Mouse (Mus musculus): ENCODE results near the gene Chadl. TPM values are rescaled to one million over a fixed set of nuclear protein-coding genes. Genes with fewer than 3 reads are reported as not detected.
"Not testable (repeated sequence)": the region's sequence is repeated elsewhere in the genome, so short reads cannot be mapped to it uniquely, and the experiment has no call there.

Gene Chadl
- polyA plus RNA-seq, 1 experiment, result 14.8 TPM

DNA sequence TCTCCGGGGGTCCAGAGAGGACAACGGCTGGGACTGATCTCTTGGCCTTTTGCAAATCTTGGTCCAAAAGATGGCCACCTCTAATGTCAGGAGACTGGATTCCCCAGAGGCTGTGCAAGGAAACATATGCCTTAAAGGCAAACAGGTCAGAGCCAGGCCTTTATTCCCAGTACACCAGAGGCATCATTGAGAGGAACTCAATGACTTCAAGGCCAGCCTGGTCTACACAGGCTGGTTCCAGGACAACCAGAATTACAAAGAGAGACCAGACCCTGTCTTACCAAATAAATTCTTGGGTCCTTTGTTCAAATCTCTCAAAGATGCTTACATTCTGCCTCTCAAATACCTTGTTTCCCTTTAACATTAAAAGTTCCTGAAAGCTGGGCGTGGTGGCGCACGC, 25.3 kb upstream of the Chadl start:
- DNase-seq (ENCODE audit: low read depth), result no peak
- TF ChIP-seq POLR2A (IDR thresholded peaks at IDR 0.05; ENCODE audit: borderline replicate concordance, extremely low read depth, insufficient read depth, insufficient read length, poor library complexity, severe bottlenecking) (no peak), CTCF (IDR thresholded peaks at IDR 0.05; ENCODE audit: borderline replicate concordance, extremely low read depth, insufficient read depth, insufficient read length) (no peak)

DNA sequence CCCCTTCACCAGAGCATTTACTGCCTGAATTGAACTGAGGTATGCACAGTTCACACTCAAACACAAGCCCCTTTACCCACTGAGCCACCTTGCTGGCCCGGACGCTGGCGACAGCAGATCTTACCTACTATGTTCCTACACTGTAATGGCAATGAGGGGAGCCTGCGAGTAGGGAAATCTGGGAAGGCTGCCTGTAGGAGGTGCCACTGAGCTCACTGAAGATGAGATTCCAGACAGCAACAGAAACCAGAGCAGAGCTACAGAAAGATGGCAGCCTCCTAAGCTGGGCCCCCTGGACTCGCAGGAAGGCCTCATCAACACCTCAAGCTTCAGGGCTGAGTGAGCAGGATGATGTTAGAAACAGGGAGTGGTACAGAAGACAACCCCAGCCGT, 22.0 kb upstream of the Chadl start:
- TF ChIP-seq CTCF (IDR thresholded peaks at IDR 0.05; ENCODE audit: borderline replicate concordance, extremely low read depth, insufficient read depth, insufficient read length) (no peak), POLR2A (IDR thresholded peaks at IDR 0.05; ENCODE audit: borderline replicate concordance, extremely low read depth, insufficient read depth, insufficient read length, poor library complexity, severe bottlenecking) (no peak)

DNA sequence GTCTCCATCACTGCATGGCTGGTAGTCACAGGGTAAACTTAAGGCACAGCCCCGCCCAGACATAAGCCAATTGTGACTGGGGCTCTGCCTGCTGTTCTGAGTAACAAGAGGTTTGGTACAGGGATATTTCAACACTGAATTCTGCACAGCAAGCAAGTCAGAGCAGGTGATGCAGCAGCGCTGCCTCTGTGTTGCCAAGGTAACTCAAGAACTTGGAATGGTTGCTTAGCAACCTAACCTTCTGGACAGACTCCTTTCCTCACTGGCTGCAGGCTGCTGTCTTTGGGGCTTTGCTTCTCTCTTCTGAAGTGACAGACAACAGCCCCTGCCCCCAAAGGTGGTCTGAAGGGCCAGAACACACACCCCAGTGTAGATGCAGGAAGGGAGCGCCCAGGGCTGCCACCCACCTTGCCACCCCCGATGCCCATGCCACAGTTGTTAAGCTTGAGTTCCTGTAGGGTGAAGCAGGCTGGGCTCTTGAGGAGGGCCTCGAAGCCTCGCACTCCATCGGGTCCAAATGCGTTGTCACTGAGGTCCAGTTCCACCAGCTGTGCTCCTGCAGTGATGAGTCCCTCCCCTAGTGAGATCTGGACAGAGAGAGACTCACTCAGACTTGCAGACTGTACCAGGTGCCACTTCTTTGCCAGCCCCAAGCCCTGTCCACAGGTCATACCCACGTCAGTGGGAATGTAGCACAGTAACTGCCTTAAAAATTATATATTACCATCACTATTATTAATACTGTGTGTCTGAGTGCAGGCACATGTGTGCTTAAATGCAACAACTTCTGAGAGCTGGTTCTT, 21.4 kb upstream of the Chadl start:
- peak; percentile 88 for DNase-seq (ENCODE audit: low read depth)
- TF ChIP-seq CTCF (IDR thresholded peaks at IDR 0.05; ENCODE audit: borderline replicate concordance, extremely low read depth, insufficient read depth, insufficient read length) (no peak), POLR2A (IDR thresholded peaks at IDR 0.05; ENCODE audit: borderline replicate concordance, extremely low read depth, insufficient read depth, insufficient read length, poor library complexity, severe bottlenecking) (no peak)

More for the DNA sequence above, 22.0 kb upstream of the Chadl start:
- DNase-seq (ENCODE audit: low read depth), result no peak

DNA sequence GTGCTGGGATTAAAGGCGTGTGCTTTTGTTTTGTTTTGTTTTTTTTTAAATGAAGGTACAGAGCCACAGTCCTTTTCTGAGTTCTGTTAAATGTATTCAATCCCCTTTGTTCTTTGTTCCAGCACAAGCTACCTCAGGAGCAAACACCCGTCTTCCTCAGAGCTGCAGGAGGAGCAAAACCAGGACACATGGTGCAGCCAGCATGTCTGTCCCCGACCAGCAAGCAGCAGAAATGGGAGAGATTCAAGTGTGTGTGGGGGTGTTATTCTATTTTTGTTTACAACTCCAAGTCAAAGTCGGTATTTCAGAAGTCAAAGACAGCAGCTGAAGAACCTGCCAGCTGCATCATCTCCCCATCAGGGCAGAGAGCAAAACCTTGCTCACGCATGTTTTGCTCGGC, 16.7 kb upstream of the Chadl start:
- TF ChIP-seq CTCF (IDR thresholded peaks at IDR 0.05; ENCODE audit: borderline replicate concordance, extremely low read depth, insufficient read depth, insufficient read length) (no peak), POLR2A (IDR thresholded peaks at IDR 0.05; ENCODE audit: borderline replicate concordance, extremely low read depth, insufficient read depth, insufficient read length, poor library complexity, severe bottlenecking) (no peak)
- DNase-seq (ENCODE audit: low read depth), result no peak

DNA sequence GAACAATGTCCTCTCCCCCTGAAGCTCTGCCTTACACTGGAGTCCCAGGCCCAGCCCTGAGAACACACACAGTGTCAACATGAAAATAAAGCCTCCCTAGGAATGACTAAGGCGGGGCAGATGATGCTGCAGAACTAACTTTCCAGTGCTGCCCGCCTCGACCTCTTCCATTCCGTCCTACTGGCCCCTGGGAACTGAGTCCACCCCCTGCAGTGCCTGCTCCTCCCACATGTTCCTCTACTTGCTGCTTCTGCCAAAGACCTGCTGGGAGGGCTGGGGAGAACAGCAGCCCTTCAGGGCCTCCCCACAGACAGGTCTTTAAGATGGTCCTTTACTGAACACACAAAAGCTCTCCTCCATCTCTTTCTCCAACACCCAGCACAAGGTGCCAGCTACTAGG, 13.7 kb upstream of the Chadl start:
- no peak for TF ChIP-seq CTCF (IDR thresholded peaks at IDR 0.05; ENCODE audit: borderline replicate concordance, extremely low read depth, insufficient read depth, insufficient read length)
- no peak for TF ChIP-seq POLR2A (IDR thresholded peaks at IDR 0.05; ENCODE audit: borderline replicate concordance, extremely low read depth, insufficient read depth, insufficient read length, poor library complexity, severe bottlenecking)
- DNase-seq (ENCODE audit: low read depth), result no peak

DNA sequence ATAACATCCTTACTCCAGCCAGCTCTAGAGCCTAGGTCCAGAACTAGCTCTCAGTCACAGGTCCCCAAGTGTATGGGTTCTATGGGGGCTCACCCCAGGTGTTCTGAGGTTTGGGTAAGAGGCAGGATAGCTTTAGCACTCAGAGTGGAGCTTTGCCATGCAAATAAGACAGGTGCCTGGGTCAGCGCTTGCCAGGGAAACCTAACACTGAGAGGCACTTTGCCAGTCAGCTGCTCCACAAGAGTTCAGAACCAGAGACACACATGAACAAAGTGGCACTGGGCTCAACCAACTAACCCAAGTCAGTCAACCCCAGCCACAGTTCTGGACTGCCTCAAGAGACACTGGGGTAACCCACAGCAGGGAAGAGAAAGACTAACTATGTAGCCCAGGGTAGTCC, 12.6 kb upstream of the Chadl start:
- TF ChIP-seq CTCF (IDR thresholded peaks at IDR 0.05; ENCODE audit: borderline replicate concordance, extremely low read depth, insufficient read depth, insufficient read length) (no peak), POLR2A (IDR thresholded peaks at IDR 0.05; ENCODE audit: borderline replicate concordance, extremely low read depth, insufficient read depth, insufficient read length, poor library complexity, severe bottlenecking) (no peak)
- DNase-seq (ENCODE audit: low read depth), result no peak

DNA sequence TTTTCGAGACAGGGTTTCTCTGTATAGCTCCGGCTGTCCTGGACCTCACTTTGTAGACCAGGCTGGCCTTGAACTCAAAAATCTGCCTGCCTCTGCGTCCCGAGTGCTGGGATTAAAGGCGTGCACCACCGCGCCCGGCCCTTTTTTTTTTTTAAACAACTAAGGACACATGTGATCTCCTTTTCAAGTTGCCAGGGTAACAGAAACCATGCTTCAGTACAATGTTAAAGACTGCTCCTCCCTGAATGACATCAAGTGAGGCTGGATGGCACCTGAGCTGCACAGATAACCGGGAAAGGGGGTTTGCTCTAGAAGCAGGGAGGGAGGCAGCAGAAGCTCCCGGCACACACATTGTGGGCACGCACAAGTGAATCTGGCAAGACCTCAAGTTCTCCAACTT, 11.9 kb upstream of the Chadl start:
- no peak for DNase-seq (ENCODE audit: low read depth)
- TF ChIP-seq CTCF (IDR thresholded peaks at IDR 0.05; ENCODE audit: borderline replicate concordance, extremely low read depth, insufficient read depth, insufficient read length) (no peak), POLR2A (IDR thresholded peaks at IDR 0.05; ENCODE audit: borderline replicate concordance, extremely low read depth, insufficient read depth, insufficient read length, poor library complexity, severe bottlenecking) (no peak)

DNA sequence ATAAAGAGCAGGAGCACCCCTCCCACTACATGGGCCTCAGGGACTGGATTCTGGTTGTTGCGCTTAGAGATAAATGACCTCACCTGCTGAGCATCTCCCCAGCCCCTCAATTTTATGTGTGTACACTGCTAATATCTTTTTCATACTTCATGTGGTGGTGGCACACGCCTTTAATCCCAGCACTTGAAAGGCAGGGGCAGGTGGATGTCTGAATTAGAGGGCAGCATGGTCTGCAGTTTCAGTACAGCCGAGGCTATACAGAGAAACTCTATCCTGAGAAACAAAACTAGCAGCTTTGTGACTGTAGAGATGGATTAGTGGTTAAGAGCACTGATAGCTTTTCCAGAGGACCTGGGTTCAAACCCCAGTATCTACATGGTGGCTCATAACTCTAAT, 6.0 kb upstream of the Chadl start:
- no peak for TF ChIP-seq POLR2A (IDR thresholded peaks at IDR 0.05; ENCODE audit: borderline replicate concordance, extremely low read depth, insufficient read depth, insufficient read length, poor library complexity, severe bottlenecking)
- no peak for TF ChIP-seq CTCF (IDR thresholded peaks at IDR 0.05; ENCODE audit: borderline replicate concordance, extremely low read depth, insufficient read depth, insufficient read length)
- no peak for DNase-seq (ENCODE audit: low read depth)

DNA sequence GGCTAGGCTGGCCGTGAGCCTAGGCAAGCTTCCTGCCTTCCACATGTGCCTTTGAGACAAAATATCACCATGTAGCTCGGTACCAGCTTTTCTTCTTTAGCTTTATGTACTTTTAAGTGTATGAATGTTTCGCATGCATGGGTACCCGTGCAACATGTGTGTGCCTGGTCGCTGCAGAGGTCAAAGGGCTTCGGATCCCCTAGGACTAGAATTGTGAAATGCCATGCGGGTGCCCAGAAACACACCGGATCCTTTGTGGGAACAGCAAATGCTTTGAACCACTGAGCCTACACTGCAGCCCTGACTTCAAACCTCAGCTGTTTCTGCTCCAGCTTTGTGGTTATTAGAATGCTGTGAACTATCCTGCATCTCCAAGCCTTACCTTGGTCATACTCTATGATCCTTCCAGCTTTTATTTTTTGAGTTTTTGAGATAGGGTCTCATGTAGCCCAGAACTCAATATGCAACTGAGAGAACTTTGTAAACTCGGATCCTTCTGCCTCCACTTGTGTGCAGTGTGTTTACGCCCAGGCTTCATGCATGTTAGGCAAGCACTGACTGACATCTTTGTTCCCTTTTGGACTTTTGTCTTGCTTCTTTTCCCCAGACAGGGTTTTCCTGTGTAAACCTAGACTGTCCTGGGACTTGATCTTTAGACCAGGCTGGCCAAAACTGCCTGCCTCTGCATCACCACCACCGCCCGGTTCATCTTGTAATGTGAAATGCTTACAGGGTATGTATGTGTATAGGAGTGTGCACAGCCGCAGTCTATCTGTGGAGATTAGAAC, 5.4 kb upstream of the Chadl start:
- no peak for DNase-seq (ENCODE audit: low read depth)
- TF ChIP-seq CTCF (IDR thresholded peaks at IDR 0.05; ENCODE audit: borderline replicate concordance, extremely low read depth, insufficient read depth, insufficient read length) (no peak), POLR2A (IDR thresholded peaks at IDR 0.05; ENCODE audit: borderline replicate concordance, extremely low read depth, insufficient read depth, insufficient read length, poor library complexity, severe bottlenecking) (no peak)

DNA sequence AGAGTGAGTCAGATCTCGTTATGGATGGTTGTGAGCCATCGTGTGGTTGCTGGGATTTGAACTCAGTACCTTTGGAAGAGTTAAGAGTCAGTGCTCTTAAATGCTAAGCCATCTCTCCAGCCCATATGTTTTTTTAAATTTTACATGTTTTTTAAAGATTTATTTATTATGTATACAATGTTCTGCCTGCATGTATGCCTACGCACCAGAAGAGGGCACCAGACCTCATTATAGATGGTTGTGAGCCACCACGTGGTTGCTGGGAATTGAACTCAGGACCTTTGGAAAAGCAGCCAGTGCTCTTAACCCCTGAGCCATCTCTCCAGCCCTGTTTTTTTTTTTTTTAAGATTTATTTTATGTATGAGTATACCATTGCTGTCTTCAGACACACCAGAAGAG, 4.3 kb upstream of the Chadl start:
- DNase-seq (ENCODE audit: low read depth), result not testable (repeated sequence)

DNA sequence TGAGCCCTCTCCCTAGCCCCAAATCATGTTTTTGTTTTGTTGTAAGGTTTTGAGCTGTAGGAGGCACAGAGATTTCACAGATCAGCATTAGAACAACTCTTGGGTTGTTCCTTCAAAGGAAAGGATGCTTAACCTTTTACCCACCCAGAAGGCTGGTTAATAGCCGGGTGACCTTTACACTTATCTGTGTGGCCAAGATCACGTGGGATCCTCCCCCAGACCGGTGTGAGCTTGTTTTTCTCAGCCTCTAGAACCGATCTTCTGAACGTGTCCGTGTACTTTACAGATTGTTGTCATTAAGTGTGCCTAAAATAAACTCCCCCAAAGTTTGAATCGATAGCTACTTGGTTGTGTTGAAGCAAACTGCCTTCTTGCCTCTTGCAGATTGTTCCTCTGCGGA, 3.5 kb upstream of the Chadl start:
- TF ChIP-seq POLR2A (IDR thresholded peaks at IDR 0.05; ENCODE audit: borderline replicate concordance, extremely low read depth, insufficient read depth, insufficient read length, poor library complexity, severe bottlenecking) (no peak), CTCF (IDR thresholded peaks at IDR 0.05; ENCODE audit: borderline replicate concordance, extremely low read depth, insufficient read depth, insufficient read length) (no peak)
- DNase-seq (ENCODE audit: low read depth), result no peak

DNA sequence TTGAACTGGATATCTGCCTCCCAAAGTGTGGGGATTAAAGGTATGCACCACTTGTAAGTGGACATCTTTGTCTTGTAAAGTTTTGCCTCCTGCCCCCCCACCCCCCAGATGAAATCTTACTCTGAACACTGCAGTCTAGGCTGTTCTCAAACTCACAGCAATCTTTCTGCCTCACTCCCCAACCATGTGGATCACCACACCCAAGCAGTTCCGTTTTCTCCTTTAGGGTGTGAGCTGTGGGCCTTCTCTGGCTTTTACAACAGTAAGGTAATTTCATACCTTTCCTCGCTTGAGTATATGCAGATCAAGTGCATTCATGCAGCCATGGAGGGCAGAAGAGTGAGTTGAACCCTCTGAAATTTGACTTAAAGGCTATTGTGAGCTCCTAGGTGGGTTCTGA, 3.1 kb upstream of the Chadl start:
- no peak for TF ChIP-seq POLR2A (IDR thresholded peaks at IDR 0.05; ENCODE audit: borderline replicate concordance, extremely low read depth, insufficient read depth, insufficient read length, poor library complexity, severe bottlenecking)
- no peak for TF ChIP-seq CTCF (IDR thresholded peaks at IDR 0.05; ENCODE audit: borderline replicate concordance, extremely low read depth, insufficient read depth, insufficient read length)
- DNase-seq (ENCODE audit: low read depth), result no peak

All from brain, embryonic 14.5 days (tissue).